Mouse (Mus musculus) hindbrain, embryonic 14.5 days (tissue): ENCODE measurements around the gene B4galt2. TPM values are rescaled to one million over a fixed set of nuclear protein-coding genes. Genes with fewer than 3 reads are reported as not detected.

Source experiments
- ATAC-seq: fragments of 200-750 bp; cut with Nextera tagmentation; 2 replicates; pipeline ENCODE4 v1.8.0; 2017; ENCODE audit warnings: moderate number of reproducible peaks, mild to moderate bottlenecking, moderate TSS enrichment, moderate library complexity; ENCODE audit not compliant: low FRiP score
- DNase-seq: peaks from one replicate; pipeline ENCODE4 v3.0.0-alpha.2; 2015; ENCODE audit warnings: low spot score
- H3K27ac ChIP-seq: fragments of 300-500 bp; sonication (generic); 2 replicates; pipeline ENCODE4 v1.5.1; 2014; ENCODE audit warnings: mild to moderate bottlenecking, moderate library complexity
- H3K27me3 ChIP-seq: fragments of 300-500 bp; sonication (generic); 2 replicates; pipeline ENCODE4 v1.6.1; 2014; ENCODE audit warnings: mild to moderate bottlenecking, low read length, mixed read lengths; ENCODE audit not compliant: control insufficient read depth, insufficient read depth
- H3K36me3 ChIP-seq: fragments of 300-500 bp; sonication (generic); replicated peaks from 2 replicates; pipeline ENCODE4 v1.6.1; 2014; ENCODE audit not compliant: control insufficient read depth, insufficient read depth
- H3K4me1 ChIP-seq: fragments of 300-500 bp; sonication (generic); replicated peaks from 2 replicates; pipeline ENCODE4 v1.6.1; 2014; ENCODE audit warnings: antibody characterized with exemption, low read length, mixed read lengths; ENCODE audit not compliant: control insufficient read depth, insufficient read depth
- H3K4me2 ChIP-seq: fragments of 300-500 bp; sonication (generic); replicated peaks from 2 replicates; pipeline ENCODE4 v1.6.1; 2014; ENCODE audit warnings: mild to moderate bottlenecking, moderate library complexity
- H3K4me3 ChIP-seq: fragments of 300-500 bp; sonication (generic); replicated peaks from 2 replicates; pipeline ENCODE4 v1.5.1; 2014; ENCODE audit warnings: mild to moderate bottlenecking, low read length
- H3K9ac ChIP-seq: fragments of 300-500 bp; sonication (generic); 2 replicates; pipeline ENCODE4 v1.6.1; 2014
- H3K9me3 ChIP-seq: fragments of 300-500 bp; sonication (generic); 2 replicates; pipeline ENCODE4 v1.6.1; 2016; ENCODE audit warnings: low read length; ENCODE audit not compliant: control insufficient read depth
- WGBS: fragments of 180-500 bp; shearing (Covaris S2); extraction: QIAGEN DNeasy Blood & Tissue Kit; methylation state at CpG from one replicate; pipeline ENCODE4 v1.1.7; 2014; 5-methylcytosine and 5-hydroxymethylcytosine counted together
- polyA plus RNA-seq: library from polyadenylated mRNA; unstranded; fragments of >200 nt; fragmentation: Nextera tagmentation; extraction: Ambion mirVana; gene quantifications from 2 replicates; pipeline ENCODE4 v1.2.1, GENCODE M21; 2014

Gene B4galt2
- polyA plus RNA-seq, 1 experiment from 2014 or later: 78.0 TPM

GRCm38 (mm10) chr4:117894601-117895000 lies 11.3 kb upstream of the B4galt2 start:
- H3K27me3 ChIP-seq: no peaks in the 10 kb centered on the region
- H3K9ac ChIP-seq: no peak overlapping the region
- 90% methylated on average over 8 of the region's 8 CpGs for WGBS
- DNase-seq (no peak), ATAC-seq (no peak)
- H3K4me2 ChIP-seq: no peak overlapping the region
- no peak overlapping the region for H3K4me3 ChIP-seq
- no peaks in the 10 kb centered on the region for H3K9me3 ChIP-seq
- H3K4me1 ChIP-seq: peaks cover 7% of the 10 kb centered on the region
- H3K36me3 ChIP-seq: peaks cover 62% of the 10 kb centered on the region
- H3K27ac ChIP-seq: no peak overlapping the region

GRCm38 (mm10) chr4:117893376-117893775 lies 10.1 kb upstream of the B4galt2 start:
- Histone ChIP-seq H3K36me3 (peaks cover 57% of the 10 kb centered on the region), H3K27me3 (no peaks in the 10 kb centered on the region), H3K4me2 (no peak overlapping the region), H3K4me1 (peaks cover 7% of the 10 kb centered on the region), H3K27ac (no peak overlapping the region), H3K9ac (no peak overlapping the region), H3K9me3 (no peaks in the 10 kb centered on the region), H3K4me3 (no peak overlapping the region)
- DNase-seq (no peak), ATAC-seq (no peak)
- WGBS: 24% methylated on average over 9 of the region's 9 CpGs

- under 1% methylated on average over 21 of the region's 21 CpGs for WGBS
- ATAC-seq: peak; percentile 85
Observed at GRCm38 (mm10) chr4:117891738-117892161, 8.5 kb upstream of the B4galt2 start, which contains the start of gene Dph2. TSS of gene Dph2 (minus strand) at chr4:117892032.

GRCm38 (mm10) chr4:117890750-117891149 lies 7.5 kb upstream of the B4galt2 start:
- H3K9ac ChIP-seq: no peak overlapping the region
- no peak overlapping the region; the same call in 1 of the 2 replicates for H3K4me3 ChIP-seq
- ATAC-seq (no peak), DNase-seq (no peak)
- 56% methylated on average over 8 of the region's 8 CpGs for WGBS
- peak overlapping the region; percentile 86 for H3K4me2 ChIP-seq
- H3K27me3 ChIP-seq: no peaks in the 10 kb centered on the region
- H3K9me3 ChIP-seq: no peaks in the 10 kb centered on the region
- peaks cover 36% of the 10 kb centered on the region for H3K36me3 ChIP-seq
- H3K27ac ChIP-seq: no peak overlapping the region
- peaks cover 15% of the 10 kb centered on the region for H3K4me1 ChIP-seq

More at GRCm38 (mm10) chr4:117891738-117892161, 8.5 kb upstream of the B4galt2 start, which contains the start of gene Dph2:
- peak; percentile 93 for DNase-seq
- Histone ChIP-seq H3K9me3 (no peaks in the 10 kb centered on the region), H3K27ac (no peak within 1 kb of the TSS), H3K36me3 (peaks cover 41% of the 10 kb centered on the region), H3K4me1 (peaks cover 7% of the 10 kb centered on the region), H3K4me3 (peak within 1 kb of the TSS; percentile 64), H3K4me2 (peak within 1 kb of the TSS; percentile 86), H3K9ac (peak within 1 kb of the TSS; percentile 60), H3K27me3 (no peaks in the 10 kb centered on the region)

GRCm38 (mm10) chr4:117890031-117890430 lies 6.7 kb upstream of the B4galt2 start:
- Histone ChIP-seq H3K4me1 (peaks cover 15% of the 10 kb centered on the region), H3K27ac (no peak overlapping the region), H3K4me3 (no peak overlapping the region), H3K36me3 (peaks cover 36% of the 10 kb centered on the region), H3K9ac (no peak overlapping the region), H3K9me3 (no peaks in the 10 kb centered on the region), H3K27me3 (no peaks in the 10 kb centered on the region), H3K4me2 (no peak overlapping the region)
- no peak for ATAC-seq
- WGBS: 94% methylated on average over 14 of the region's 14 CpGs
- no peak for DNase-seq

GRCm38 (mm10) chr4:117889471-117889870 lies 6.2 kb upstream of the B4galt2 start:
- Histone ChIP-seq H3K4me3 (no peak overlapping the region), H3K9me3 (no peaks in the 10 kb centered on the region), H3K27ac (no peak overlapping the region), H3K4me2 (no peak overlapping the region), H3K4me1 (peaks cover 18% of the 10 kb centered on the region), H3K9ac (no peak overlapping the region), H3K36me3 (peaks cover 36% of the 10 kb centered on the region), H3K27me3 (no peaks in the 10 kb centered on the region)
- ATAC-seq (no peak), DNase-seq (no peak)
- WGBS: 94% methylated on average over 15 of the region's 15 CpGs

- peak overlapping the region; percentile 90 for H3K4me2 ChIP-seq
- H3K27ac ChIP-seq: no peak overlapping the region
- peaks cover 30% of the 10 kb centered on the region for H3K36me3 ChIP-seq
- WGBS: 75% methylated on average over 2 of the region's 2 CpGs
- no peaks in the 10 kb centered on the region for H3K27me3 ChIP-seq
- DNase-seq (no peak), ATAC-seq (no peak)
- no peak overlapping the region for H3K9ac ChIP-seq
- no peaks in the 10 kb centered on the region for H3K9me3 ChIP-seq
- H3K4me1 ChIP-seq: peaks cover 29% of the 10 kb centered on the region
- H3K4me3 ChIP-seq: peak overlapping the region; percentile 82
Observed at GRCm38 (mm10) chr4:117887920-117888319, 4.6 kb upstream of the B4galt2 start.

GRCm38 (mm10) chr4:117887133-117887532 lies 3.8 kb upstream of the B4galt2 start, which contains the start of gene Atp6v0b:
TSS of gene Atp6v0b (minus strand) at chr4:117887333.
- Histone ChIP-seq H3K9me3 (no peaks in the 10 kb centered on the region), H3K27ac (peak within 1 kb of the TSS; percentile 47; the same call in 1 of the 2 replicates), H3K4me1 (peaks cover 32% of the 10 kb centered on the region), H3K4me3 (peak within 1 kb of the TSS; percentile 82), H3K27me3 (no peaks in the 10 kb centered on the region), H3K9ac (peak within 1 kb of the TSS; percentile 85), H3K4me2 (peak within 1 kb of the TSS; percentile 90), H3K36me3 (peaks cover 30% of the 10 kb centered on the region)
- peak; percentile 83 for ATAC-seq
- DNase-seq: peak; percentile 92
- under 1% methylated on average over 35 of the region's 37 CpGs for WGBS

- 3% methylated on average over 23 of the region's 24 CpGs for WGBS
- ATAC-seq: no peak; the same call in 1 of the 2 replicates
Observed at GRCm38 (mm10) chr4:117886644-117887043, 3.4 kb upstream of the B4galt2 start.

More at GRCm38 (mm10) chr4:117886644-117887043, 3.4 kb upstream of the B4galt2 start:
- Histone ChIP-seq H3K9me3 (no peaks in the 10 kb centered on the region), H3K27me3 (no peaks in the 10 kb centered on the region), H3K4me3 (peak overlapping the region; percentile 82), H3K36me3 (peaks cover 30% of the 10 kb centered on the region), H3K4me1 (peaks cover 37% of the 10 kb centered on the region), H3K9ac (peak overlapping the region; percentile 85), H3K27ac (0 out of 2 replicates have a peak overlapping the region, but pooled peaks have one; percentile 47), H3K4me2 (peak overlapping the region; percentile 90)
- no peak for DNase-seq
